Mouse (Mus musculus) CD4-positive helper T cell, adult 2 months (primary cell): ENCODE results near the gene Ddx25.

Experiments used
- DNase-seq: peaks from one replicate; pipeline ENCODE4 v3.0.0-alpha.2; 2012; ENCODE audit warnings: low read depth, missing footprints, low spot score

Ddx25 gene

DNA sequence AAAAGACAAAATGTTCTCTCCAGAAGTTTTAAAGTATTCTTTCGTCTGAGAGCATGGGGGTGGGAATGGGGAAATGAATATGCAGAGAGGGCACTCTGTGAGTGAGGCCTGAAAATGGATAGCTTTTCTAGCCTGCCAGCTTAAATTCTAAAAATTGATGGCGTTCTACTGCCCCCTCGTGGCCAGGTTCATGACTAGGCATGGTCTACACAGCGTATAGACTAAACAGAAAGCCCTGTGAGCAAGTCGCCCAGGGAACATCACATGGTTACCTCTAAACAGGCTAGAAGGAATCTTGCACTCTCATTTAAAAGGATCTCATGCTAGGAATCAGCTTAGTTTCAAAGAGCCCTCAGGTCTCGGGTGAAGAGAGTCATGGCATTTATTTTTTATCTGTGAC is 16.8 kb downstream of the Ddx25 start:
- DNase-seq, result peak; percentile 69

DNA sequence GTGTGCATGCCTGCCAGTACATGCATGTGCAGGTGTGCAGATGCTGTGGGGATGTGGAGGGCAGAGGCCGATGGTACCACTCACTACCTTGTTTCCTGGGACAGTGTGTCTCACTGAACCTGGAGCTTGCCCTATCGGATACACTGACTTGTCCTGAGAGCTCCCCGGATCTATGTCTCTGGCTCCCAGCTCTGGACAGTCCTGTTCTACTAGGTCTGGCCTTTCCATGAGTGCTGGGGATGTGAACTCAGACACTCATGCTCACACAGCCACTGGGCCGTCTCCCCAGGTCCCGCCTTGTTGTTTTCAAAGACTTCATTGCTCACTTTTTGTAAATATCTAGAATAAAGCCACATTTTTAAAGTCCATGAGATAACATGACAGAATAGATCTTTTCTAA is 17.3 kb downstream of the Ddx25 start:
- no peak for DNase-seq

DNA sequence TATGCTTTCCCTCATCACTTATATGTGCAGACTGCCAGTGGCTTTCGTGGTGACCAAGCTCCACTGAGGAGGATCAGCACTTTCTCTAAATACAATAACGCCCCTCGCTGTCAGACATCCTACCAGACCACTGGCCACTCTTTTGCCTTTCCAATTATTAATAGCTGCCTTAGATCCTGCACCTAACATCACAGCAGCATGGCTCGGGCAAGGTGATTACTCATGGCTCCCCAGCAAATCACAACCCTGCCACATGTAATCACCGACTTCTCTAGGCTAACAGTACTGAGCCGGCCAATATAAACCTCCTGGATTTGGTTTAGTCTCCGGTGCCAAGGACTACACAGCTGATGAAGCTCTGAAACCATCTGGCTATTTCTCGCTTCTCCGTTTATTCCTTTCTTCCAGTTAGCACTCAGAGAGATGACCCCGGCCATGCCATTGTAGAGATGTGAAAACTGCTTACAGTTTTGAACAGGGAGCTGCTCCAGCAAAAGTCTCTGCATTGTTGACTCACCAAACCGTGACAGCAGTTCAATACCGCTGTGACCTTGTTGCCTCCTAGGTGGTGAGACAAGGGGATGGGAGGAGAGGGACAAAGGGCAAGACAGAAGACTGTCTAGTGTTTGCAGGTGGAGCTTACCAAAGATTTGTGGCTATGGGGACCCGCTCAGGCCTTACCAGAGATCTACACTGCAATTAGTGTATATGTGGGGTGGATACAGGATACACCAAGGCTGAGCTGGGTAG is 19.2 kb downstream of the Ddx25 start:
- no peak for DNase-seq

GRCm38 (mm10) chr9:35535876-35536275 is 22.5 kb downstream of the Ddx25 start:
- DNase-seq, result no peak

- peak; percentile 66 for DNase-seq
Measured at GRCm38 (mm10) chr9:35535110-35535509, 23.2 kb downstream of the Ddx25 start.

GRCm38 (mm10) chr9:35533266-35533665 is 25.1 kb downstream of the Ddx25 start:
- no peak for DNase-seq

DNA sequence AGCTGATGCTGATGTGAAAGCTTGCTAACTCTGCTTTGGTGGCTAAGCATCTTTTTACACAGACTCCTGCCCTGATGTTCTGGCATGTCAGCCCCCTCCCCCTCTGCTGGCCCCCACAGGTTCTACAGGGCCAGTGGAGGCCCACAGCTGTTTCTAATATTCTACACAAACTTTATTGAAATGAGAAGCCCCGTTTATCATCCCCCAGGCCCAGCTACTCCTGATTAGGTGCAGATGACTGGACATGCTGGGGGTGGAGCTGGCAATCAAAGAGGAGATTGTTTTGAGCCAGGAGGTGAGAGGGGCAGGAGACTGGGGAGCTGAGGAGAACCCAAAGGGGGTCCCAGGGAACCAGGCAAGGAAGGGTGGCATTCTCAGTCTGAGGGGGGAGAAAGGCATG is 28.5 kb downstream of the Ddx25 start:
- DNase-seq, result no peak

DNA sequence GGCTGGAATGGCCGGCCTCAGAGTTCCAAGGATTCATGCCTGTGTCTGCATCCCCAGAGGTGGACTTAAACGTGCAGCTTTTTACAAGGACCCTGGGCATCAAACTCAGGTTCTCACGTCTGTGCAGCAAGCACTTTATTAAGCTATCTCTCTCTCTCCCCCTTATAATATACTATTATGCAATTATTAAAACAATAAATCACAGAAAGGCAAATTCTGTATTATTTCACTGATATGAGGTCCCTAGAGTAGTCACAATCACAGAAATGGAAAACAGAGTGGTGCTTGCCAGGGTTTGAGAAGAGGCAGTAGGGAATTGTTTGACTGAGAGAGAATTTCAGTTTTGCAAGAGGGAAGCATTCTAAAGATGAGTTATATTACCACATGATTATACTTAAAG is 29.2 kb downstream of the Ddx25 start:
- DNase-seq, result no peak

DNA sequence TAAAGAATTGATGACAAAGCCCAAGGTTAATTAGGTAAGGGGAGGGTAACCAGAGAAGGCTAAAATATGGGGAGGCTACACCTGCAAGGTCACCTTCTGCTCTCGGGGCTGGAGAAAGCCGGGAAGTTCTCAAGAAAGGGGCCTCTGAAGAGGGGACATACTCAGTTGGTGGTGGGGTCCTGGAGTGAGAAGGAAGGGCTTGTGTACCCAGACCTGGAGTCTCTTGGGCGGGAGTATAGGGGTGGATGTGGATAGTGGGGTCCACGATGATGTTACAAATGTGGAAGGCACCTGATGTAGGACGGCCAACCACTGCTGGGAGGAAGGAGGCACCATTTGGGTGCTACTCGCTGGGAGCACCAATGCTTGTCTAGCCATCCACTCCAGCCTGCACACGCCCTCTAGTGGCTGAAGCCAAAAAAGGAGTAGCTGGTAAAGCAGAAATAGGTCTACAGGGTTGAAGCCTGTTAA is 34.4 kb downstream of the Ddx25 start:
- peak; percentile 69 for DNase-seq

- DNase-seq, result no peak
Measured at GRCm38 (mm10) chr9:35523541-35523940, 34.8 kb downstream of the Ddx25 start.

DNA sequence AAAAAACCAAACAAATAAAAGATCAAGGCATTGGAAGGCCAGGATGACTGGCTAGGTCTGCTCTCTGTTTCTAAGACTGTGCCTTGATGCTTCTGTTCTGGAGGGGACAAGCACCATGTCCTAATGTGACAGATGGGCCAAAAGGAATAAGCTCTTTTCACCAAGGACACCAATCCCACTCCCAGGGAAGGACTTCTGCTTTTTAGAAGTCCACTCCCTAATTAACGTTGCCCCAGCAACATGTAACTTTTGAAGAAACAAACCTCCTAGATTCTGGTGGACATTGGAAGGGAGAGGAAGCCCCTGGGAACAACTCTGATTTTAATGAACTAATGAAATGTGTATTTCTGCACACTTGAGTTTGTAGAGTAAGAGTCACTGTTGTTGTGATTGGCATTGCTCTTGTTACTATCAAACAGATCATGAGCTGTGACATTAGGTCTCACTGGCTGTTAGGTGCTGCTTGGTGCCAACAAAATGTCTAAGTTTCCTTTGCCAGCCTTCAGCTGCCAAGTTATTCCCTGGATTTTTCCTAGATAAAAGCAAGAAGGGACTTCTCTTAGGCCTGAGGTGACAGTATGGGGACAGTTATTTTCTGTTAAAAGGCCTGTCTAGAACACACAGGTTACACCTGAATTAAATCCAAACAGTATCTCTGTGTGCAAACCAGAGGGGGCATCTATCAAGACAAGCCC is 35.4 kb downstream of the Ddx25 start:
- DNase-seq, result no peak

DNA sequence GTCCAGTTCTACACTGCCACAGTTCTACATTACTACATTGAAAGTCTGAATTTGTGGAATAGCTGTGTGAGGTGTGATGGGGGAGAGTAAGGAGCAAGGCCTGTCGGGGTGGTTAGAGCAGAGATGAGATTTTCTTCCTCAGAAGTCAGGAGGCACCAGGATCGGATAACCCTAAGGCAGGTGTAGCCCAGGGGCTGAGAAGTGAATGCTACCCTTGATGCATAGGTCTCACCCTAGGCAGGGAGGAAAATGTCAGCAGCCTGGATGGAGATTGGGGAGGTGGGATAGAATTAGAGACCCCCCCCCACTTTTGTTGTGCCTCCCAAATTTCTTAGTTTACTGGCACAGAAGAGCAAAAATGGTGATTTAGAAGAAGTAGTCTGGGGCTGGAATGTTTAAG is 36.1 kb downstream of the Ddx25 start:
- DNase-seq, result no peak

GRCm38 (mm10) chr9:35520631-35521348 is 37.5 kb downstream of the Ddx25 start:
- no peak for DNase-seq

DNA sequence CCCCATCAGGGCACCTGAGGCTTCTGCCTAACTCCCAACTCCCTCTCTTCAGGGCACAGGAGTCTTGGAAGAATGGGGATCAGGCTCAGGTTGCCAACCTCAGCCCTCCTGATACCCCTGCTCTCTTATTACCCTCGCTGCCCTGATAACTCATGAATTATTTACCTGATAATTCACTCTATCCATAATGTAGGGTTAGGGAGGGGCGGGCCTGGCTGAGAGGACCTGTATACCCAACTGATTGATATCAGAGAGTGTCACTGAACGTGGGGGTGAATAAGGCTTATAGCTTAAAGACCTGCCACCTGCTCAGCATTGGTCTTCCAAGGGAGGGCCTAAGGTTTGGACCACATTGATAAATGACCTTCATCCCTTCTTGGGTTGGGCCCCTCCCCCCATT is 40.2 kb downstream of the Ddx25 start, which contains the start of gene Gm1113:
Gm1113 (minus strand) TSS at position 101 of the 400 bp plus-strand sequence.
- no peak for DNase-seq

DNA sequence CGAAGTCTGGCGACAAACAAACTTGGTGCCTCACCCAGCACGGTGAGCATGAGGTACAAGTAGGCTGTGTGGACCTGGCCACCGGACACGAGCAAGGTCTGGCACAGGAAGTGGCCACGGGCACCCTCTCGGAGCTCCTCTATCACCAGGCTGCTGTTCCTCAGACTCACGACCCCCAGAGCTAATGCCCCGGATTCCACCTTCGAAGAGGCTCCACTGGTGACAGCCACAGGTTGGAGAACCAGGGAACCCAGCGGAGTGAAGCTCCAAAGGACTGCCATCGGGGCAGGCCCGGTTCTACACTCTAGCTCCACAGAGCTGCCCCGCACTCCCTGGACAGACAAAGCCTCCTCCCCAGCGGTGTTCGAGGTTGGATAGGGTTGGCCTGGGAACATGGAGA is 41.6 kb downstream of the Ddx25 start:
- no peak for DNase-seq

GRCm38 (mm10) chr9:35516182-35516581 is 42.1 kb downstream of the Ddx25 start:
- DNase-seq, result no peak

DNA sequence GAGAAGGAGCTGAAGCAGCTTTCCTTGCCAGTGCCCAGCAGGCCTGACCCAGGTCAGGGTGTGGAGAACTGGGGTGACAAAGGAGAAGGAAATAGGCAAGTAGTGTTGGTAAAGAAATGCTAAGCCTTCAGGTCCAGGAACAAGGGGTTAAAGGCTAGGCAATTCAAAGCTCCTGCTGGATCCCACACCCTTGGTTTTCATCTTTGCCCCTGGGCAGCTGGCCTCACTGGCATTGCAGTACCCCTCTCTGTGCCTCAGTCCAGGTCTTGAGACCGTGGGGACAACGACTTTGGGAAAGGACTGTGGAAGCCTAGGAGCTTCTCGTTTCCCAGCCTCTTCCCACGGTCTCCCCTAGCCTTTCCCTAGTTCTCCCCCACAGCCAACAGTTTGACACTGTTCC is 44.4 kb downstream of the Ddx25 start:
- no peak for DNase-seq

- no peak for DNase-seq
Measured at GRCm38 (mm10) chr9:35508234-35508633, 50.1 kb downstream of the Ddx25 start.

GRCm38 (mm10) chr9:35502361-35503000 is 55.8 kb downstream of the Ddx25 start:
- no peak for DNase-seq

DNA sequence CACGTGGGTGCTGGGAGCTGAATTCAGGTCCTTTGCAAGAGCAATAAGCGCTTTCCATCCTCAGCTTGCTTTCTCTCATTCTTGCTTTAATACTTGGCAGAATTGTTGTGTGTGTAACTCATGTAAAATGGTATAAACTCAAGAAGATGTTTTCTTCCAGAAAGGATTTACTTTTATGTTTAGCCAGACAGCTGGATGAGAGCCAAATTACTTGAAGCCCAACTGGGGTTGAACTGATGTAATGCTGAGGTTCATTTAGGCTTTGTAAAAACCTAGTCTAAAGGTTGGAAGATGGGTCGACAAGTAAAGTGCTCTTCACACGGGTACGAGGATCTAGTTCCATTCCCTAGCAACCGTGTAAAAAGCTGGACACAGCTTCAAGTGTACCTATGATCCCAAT is 58.4 kb downstream of the Ddx25 start:
- no peak for DNase-seq

DNA sequence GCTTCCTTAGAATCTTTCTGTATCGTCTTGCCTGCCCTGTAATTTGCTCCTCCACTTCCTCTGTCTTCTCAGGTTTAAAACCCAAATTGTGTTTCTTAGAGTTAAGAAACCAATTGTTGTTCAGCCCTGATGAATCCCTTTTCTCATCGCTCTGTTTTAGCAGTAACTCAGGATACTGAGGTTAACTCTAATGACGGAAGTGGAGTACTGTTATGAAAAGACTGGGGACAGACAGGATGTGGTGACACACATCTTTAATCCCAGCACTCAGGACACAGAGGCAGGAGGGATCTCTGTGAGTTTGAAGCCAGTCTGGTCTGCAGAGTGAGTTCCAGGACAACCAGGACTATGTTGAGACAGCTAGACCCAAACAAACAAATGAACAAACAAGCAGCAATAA is 62.9 kb downstream of the Ddx25 start:
- DNase-seq, result peak; percentile 67

DNA sequence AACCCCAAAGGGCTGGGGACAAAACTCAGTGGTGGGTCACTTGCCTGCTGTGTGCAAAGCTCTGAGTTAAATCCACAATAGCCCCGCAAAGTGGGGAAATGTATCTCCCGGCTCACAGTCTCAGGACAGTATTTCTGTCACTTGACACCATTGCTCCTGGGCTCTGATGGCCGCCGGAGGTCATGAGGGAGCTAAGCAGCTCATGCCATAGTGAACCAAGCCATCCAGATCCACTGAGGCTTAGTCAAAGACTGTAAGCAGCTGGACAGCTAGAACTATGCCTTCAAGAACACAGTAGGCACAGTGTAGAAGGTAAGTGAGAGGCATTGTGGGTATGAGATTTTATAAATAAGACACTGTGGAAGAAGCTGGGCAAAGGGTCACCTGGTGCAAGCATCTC is 63.4 kb downstream of the Ddx25 start:
- DNase-seq, result no peak
